Mouse (Mus musculus) left cerebral cortex, adult 2 months (tissue): Measurements from ENCODE around the gene Rnf123. TPM values are rescaled to one million over a fixed set of nuclear protein-coding genes. Genes with fewer than 3 reads are reported as not detected.
"Not testable (repeated sequence)": the region's sequence is repeated elsewhere in the genome, so short reads cannot be mapped to it uniquely, and the experiment has no call there.

Experiments
- DNase-seq, 2 experiments: peaks; one replicate each; pipeline ENCODE4 v3.0.0; 2021 to 2022; ENCODE audit warnings: low spot score in 2 of 2, mixed read lengths in 1 of 2; ENCODE audit errors: extremely low spot score in 1 of 2
- H3K27ac ChIP-seq: fragments of 200-600 bp; 2 replicates; pipeline ENCODE4 v1.8.1; 2022
- H3K4me3 ChIP-seq: fragments of 200-600 bp; 2 replicates; pipeline ENCODE4 v1.8.1; 2022
- CTCF ChIP-seq: fragments of 200-600 bp; IDR thresholded peaks from 2 replicates; pipeline ENCODE4 v1.8.1; 2022; ENCODE audit warnings: antibody characterized with exemption, mild to moderate bottlenecking, moderate library complexity
- intact Hi-C: fragments of 180-260 bp; cut with DNase I; formaldehyde crosslinking; loops from one replicate; pipeline ENCODE4 v1.15.1; 2025
- microRNA-seq, 2 experiments: library from miRNA; unstranded; fragments of <30 nt; microRNA quantifications; one replicate each; pipeline ENCODE4 v1.2.0; 2021
- total RNA-seq, 2 experiments: library from RNA; stranded (reverse); gene quantifications; 2 replicates each; pipeline ENCODE4 v1.2.3; 2021

Gene Rnf123
- total RNA-seq, 2 experiments from 2014 or later: 107 to 108 TPM

- peak; percentile 13 for TF ChIP-seq CTCF
- not testable (repeated sequence) for DNase-seq, H3K4me3 ChIP-seq, H3K27ac ChIP-seq
- intact Hi-C loops: loop anchor here (2.0 kb wide), 1 partner anchor 51 kb away; no protein-coding TSS in a partner anchor
Measured at GRCm38 (mm10) chr9:108013577-108013976, 69.6 kb downstream of the Rnf123 start.

GRCm38 (mm10) chr9:108010385-108010784, 72.8 kb downstream of the Rnf123 start:
- no peak for DNase-seq

GRCm38 (mm10) chr9:108008041-108008440, 75.1 kb downstream of the Rnf123 start:
- Histone ChIP-seq H3K27ac (no peak overlapping the region), H3K4me3 (no peak overlapping the region)
- TF ChIP-seq CTCF: no peak
- intact Hi-C loops: no loop called here
- no peak for DNase-seq

More at GRCm38 (mm10) chr9:108010385-108010784, 72.8 kb downstream of the Rnf123 start:
- H3K4me3 ChIP-seq: no peak overlapping the region
- no peak overlapping the region for H3K27ac ChIP-seq
- no peak for TF ChIP-seq CTCF
- intact Hi-C loops: no loop called here

GRCm38 (mm10) chr9:108003531-108003890, 79.6 kb downstream of the Rnf123 start:
- intact Hi-C loops: no loop called here
- no peak for TF ChIP-seq CTCF
- DNase-seq: no peak
- peak overlapping the region; percentile 99 for H3K27ac ChIP-seq
- peak overlapping the region; percentile 75 for H3K4me3 ChIP-seq

GRCm38 (mm10) chr9:108002778-108003530, 80.2 kb downstream of the Rnf123 start:
- intact Hi-C loops: no loop called here
- peak overlapping the region; percentile 75 for H3K4me3 ChIP-seq
- H3K27ac ChIP-seq: peak overlapping the region; percentile 99
- DNase-seq: no peak
- TF ChIP-seq CTCF: no peak

GRCm38 (mm10) chr9:108001922-108002770, 81.0 kb downstream of the Rnf123 start, which contains the start of gene Ip6k1:
Gene Ip6k1, plus strand, starts transcription at chr9:108002501.
- TF ChIP-seq CTCF: no peak
- DNase-seq: peak; percentile 100
- H3K27ac ChIP-seq: peak within 1 kb of the TSS; percentile 99
- intact Hi-C loops: no loop called here
- peak within 1 kb of the TSS; percentile 75 for H3K4me3 ChIP-seq

Small RNA genes within 50 kb of the gene (microRNA-seq; reads per million reads assigned to microRNA genes)
- 0 to 0.72 reads per million in 2 experiments for gene Gm47303
- gene Mir7088: 0 reads per million in 2 experiments

Other genes starting within 250 kb of the Rnf123 start
- 10 to 100 TPM; 66.5 to 68.4 TPM for gene Rbm6, start 210.1 kb downstream of the Rnf123 start, total RNA-seq
- 10 to 100 TPM; 24.3 to 26.7 TPM for gene Mon1a, start 195.2 kb downstream of the Rnf123 start, total RNA-seq
- under 1 TPM; 0.68 to 0.91 TPM for gene Mst1r, start 176.5 kb downstream of the Rnf123 start, total RNA-seq
- not detected for gene Actl11, start 154.9 kb downstream of the Rnf123 start, total RNA-seq
- gene Camkv, start 147.7 kb downstream of the Rnf123 start, total RNA-seq: 100 to 1,000 TPM; 330 to 356 TPM
- 10 to 100 TPM in 1 of 2 experiments, 1 to 10 TPM in 1; 9.5 to 10.9 TPM for gene Traip, start 133.2 kb downstream of the Rnf123 start, total RNA-seq
- 1 to 10 TPM; 2.6 to 3.8 TPM for gene Uba7, start 107.8 kb downstream of the Rnf123 start, total RNA-seq
- gene Gm20661, start 100.3 kb downstream of the Rnf123 start, total RNA-seq: under 1 TPM; 0.28 to 0.66 TPM
- gene Inka1, start 97.5 kb downstream of the Rnf123 start, total RNA-seq: 1 to 10 TPM; 2.8 to 4.0 TPM
- 1 to 10 TPM; 1.3 to 2.3 TPM for gene Cdhr4, start 90.8 kb downstream of the Rnf123 start, total RNA-seq
- gene Gm20662, start 87.0 kb downstream of the Rnf123 start, total RNA-seq: 1 to 10 TPM; 1.2 to 2.4 TPM
- 100 to 1,000 TPM; 205 to 207 TPM for gene Ip6k1, start 80.8 kb downstream of the Rnf123 start, total RNA-seq
- 10 to 100 TPM; 16.5 to 17.4 TPM for gene Gmppb, start 34.1 kb downstream of the Rnf123 start, total RNA-seq
- 1 to 10 TPM; 1.9 to 2.1 TPM for gene Amigo3, start 30.2 kb downstream of the Rnf123 start, total RNA-seq
- not detected for gene Mst1, start 2.9 kb downstream of the Rnf123 start, total RNA-seq
- 10 to 100 TPM; 31.0 to 31.8 TPM for gene Apeh, start 11.3 kb upstream of the Rnf123 start, total RNA-seq
- 100 to 1,000 TPM; 300 to 320 TPM for gene Bsn, start 107.0 kb upstream of the Rnf123 start, total RNA-seq
- gene Dag1, start 180.6 kb upstream of the Rnf123 start, total RNA-seq: 10 to 100 TPM; 77.4 to 77.5 TPM
- 100 to 1,000 TPM; 122 to 130 TPM for gene Nicn1, start 207.1 kb upstream of the Rnf123 start, total RNA-seq
- gene Amt, start 213.5 kb upstream of the Rnf123 start, total RNA-seq: 10 to 100 TPM; 32.1 to 38.0 TPM
- 100 to 1,000 TPM; 154 to 159 TPM for gene Rhoa, start 222.8 kb upstream of the Rnf123 start, total RNA-seq
- 10 to 100 TPM; 29.3 to 35.4 TPM for gene Tcta, start 222.8 kb upstream of the Rnf123 start, total RNA-seq